Comparison of ENCODE assay signal across 9 mouse cellular contexts in the genomic region with DNA sequence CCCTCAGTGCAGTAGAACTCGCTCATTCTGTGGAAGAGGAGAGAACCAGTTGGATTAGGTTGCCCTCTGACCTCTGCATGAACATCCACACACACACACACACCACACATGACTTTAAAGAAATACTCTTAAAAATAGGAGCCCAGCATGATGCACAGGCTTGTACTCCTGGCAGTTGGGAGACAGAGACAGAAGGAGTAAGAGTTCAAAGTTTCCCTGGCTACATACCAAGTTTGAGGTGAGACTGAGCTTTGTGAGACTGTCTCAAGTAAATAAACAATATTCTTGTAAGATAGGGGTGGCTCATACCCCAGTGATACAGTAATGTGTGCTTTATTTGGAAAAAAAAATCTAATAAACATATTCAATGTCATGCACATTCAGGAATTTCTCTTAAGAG. TPM values are rescaled to one million over a fixed set of nuclear protein-coding genes. Genes with fewer than 3 reads are reported as not detected.
DNase-seq lines count a peak whose midpoint lies in the region; ATAC-seq lines count a peak whose summit lies in the region.
"Had no signal": no experiment of that assay in that cellular context is flagged by ENCODE, and none has a peak within 500 bp of the region (broad histone marks: within the 10 kb centered on the region; RNA-seq: fewer than 3 reads in every experiment).

No protein-coding gene starts in this region.

- WGBS in kidney, embryonic 14.5 days, result 86% methylated on average over 1 of the region's 1 CpGs
- 74% methylated on average over 1 of the region's 1 CpGs for WGBS in embryonic facial prominence, embryonic 12.5 days
- 80% methylated on average over 1 of the region's 1 CpGs for WGBS in hindbrain, embryonic 14.5 days
- 94% methylated on average over 1 of the region's 1 CpGs for WGBS in midbrain, embryonic 13.5 days

- no peak for ATAC-seq in kidney, embryonic 14.5 days (ENCODE audit: low FRiP score, low TSS enrichment)
- no peak for ATAC-seq in embryonic facial prominence, embryonic 12.5 days (ENCODE audit: insufficient number of reproducible peaks, insufficient read depth, low FRiP score, low TSS enrichment)
- ATAC-seq in hindbrain, embryonic 14.5 days (ENCODE audit: low FRiP score), result no peak
- no peak for ATAC-seq in midbrain, embryonic 13.5 days

- no peaks in the 10 kb centered on the region for H3K27me3 ChIP-seq in kidney, embryonic 14.5 days (ENCODE audit: control insufficient read depth, insufficient read depth, low read length)
- no peaks in the 10 kb centered on the region for H3K27me3 ChIP-seq in embryonic facial prominence, embryonic 12.5 days
- no peaks in the 10 kb centered on the region for H3K27me3 ChIP-seq in hindbrain, embryonic 14.5 days (ENCODE audit: control insufficient read depth, insufficient read depth, low read length)
- no peaks in the 10 kb centered on the region for H3K27me3 ChIP-seq in midbrain, embryonic 13.5 days

- H3K36me3 ChIP-seq in kidney, embryonic 14.5 days (ENCODE audit: control insufficient read depth, insufficient read depth, low read length), result peaks cover 10% of the 10 kb centered on the region; the same call in 1 of the 2 replicates
- peaks cover 7% of the 10 kb centered on the region; the same call in 1 of the 2 replicates for H3K36me3 ChIP-seq in embryonic facial prominence, embryonic 12.5 days
- H3K36me3 ChIP-seq in hindbrain, embryonic 14.5 days (replicated peaks; ENCODE audit: control insufficient read depth, insufficient read depth), result 0 out of 2 replicates have a peak, but pooled peaks cover 6% of the 10 kb centered on the region
- peaks cover 7% of the 10 kb centered on the region for H3K36me3 ChIP-seq in midbrain, embryonic 13.5 days

- peak overlapping the region; percentile 86 for H3K4me3 ChIP-seq in kidney, embryonic 14.5 days (ENCODE audit: low read length)
- 0 out of 2 replicates have a peak overlapping the region, but pooled peaks have one; percentile 74 for H3K4me3 ChIP-seq in embryonic facial prominence, embryonic 12.5 days
- H3K4me3 ChIP-seq in hindbrain, embryonic 14.5 days (replicated peaks; ENCODE audit: low read length), result no peak overlapping the region
- peak overlapping the region; percentile 89 for H3K4me3 ChIP-seq in midbrain, embryonic 13.5 days (replicated peaks)

- H3K4me2 ChIP-seq in kidney, embryonic 14.5 days (replicated peaks; ENCODE audit: low read depth, low read length), result peak overlapping the region; percentile 67; the same call in 1 of the 2 replicates
- H3K4me2 ChIP-seq in embryonic facial prominence, embryonic 12.5 days (replicated peaks), result peak overlapping the region; percentile 74
- H3K4me2 ChIP-seq in hindbrain, embryonic 14.5 days (replicated peaks), result peak overlapping the region; percentile 62
- peak overlapping the region; percentile 71 for H3K4me2 ChIP-seq in midbrain, embryonic 13.5 days (replicated peaks)

- peaks cover 6% of the 10 kb centered on the region; the same call in 1 of the 2 replicates for H3K4me1 ChIP-seq in kidney, embryonic 14.5 days (ENCODE audit: control insufficient read depth, insufficient read depth, low read length)
- peaks cover 9% of the 10 kb centered on the region; the same call in 1 of the 2 replicates for H3K4me1 ChIP-seq in embryonic facial prominence, embryonic 12.5 days
- H3K4me1 ChIP-seq in hindbrain, embryonic 14.5 days (replicated peaks; ENCODE audit: control insufficient read depth, insufficient read depth, low read length), result peaks cover 14% of the 10 kb centered on the region
- H3K4me1 ChIP-seq in midbrain, embryonic 13.5 days (replicated peaks), result peaks cover 17% of the 10 kb centered on the region

- no peak overlapping the region for H3K27ac ChIP-seq in kidney, embryonic 14.5 days (ENCODE audit: low read depth, low read length)
- H3K27ac ChIP-seq in embryonic facial prominence, embryonic 12.5 days, result no peak overlapping the region
- H3K27ac ChIP-seq in hindbrain, embryonic 14.5 days, result no peak overlapping the region
- H3K27ac ChIP-seq in midbrain, embryonic 13.5 days, result no peak overlapping the region

- H3K9ac ChIP-seq in kidney, embryonic 14.5 days (ENCODE audit: low read depth, low read length), result no peak overlapping the region; the same call in 1 of the 2 replicates
- no peak overlapping the region for H3K9ac ChIP-seq in embryonic facial prominence, embryonic 12.5 days
- no peak overlapping the region for H3K9ac ChIP-seq in hindbrain, embryonic 14.5 days
- H3K9ac ChIP-seq in midbrain, embryonic 13.5 days (replicated peaks), result no peak overlapping the region

- no peaks in the 10 kb centered on the region for H3K9me3 ChIP-seq in kidney, embryonic 14.5 days (ENCODE audit: control insufficient read depth, low read length)
- H3K9me3 ChIP-seq in embryonic facial prominence, embryonic 12.5 days, result no peaks in the 10 kb centered on the region
- H3K9me3 ChIP-seq in hindbrain, embryonic 14.5 days (ENCODE audit: control insufficient read depth, low read length), result no peaks in the 10 kb centered on the region
- H3K9me3 ChIP-seq in midbrain, embryonic 13.5 days, result no peaks in the 10 kb centered on the region

- DNase-seq in kidney, postnatal 4 days, result no peak
- no peak for DNase-seq in hindbrain, embryonic 14.5 days (ENCODE audit: low spot score)
- DNase-seq in embryo, embryonic 11 days, result no peak
- no peak for DNase-seq in cerebellum, adult 9-11 months
- no peak for DNase-seq in adrenal gland, postnatal 10 days
- DNase-seq: cerebellum, adult 8-10 months had no signal

RNA-seq across cellular contexts. Expression of gene Ndufb3, which starts 1.3 kb away (rescaled TPM):
- 174 and 250 TPM in 2 replicates for polyA plus RNA-seq in kidney, embryonic 14.5 days (2014; fragmentation: Nextera tagmentation; extraction: Ambion mirVana)
- 151 and 153 TPM in 2 replicates for polyA plus RNA-seq in embryonic facial prominence, embryonic 12.5 days (2016; fragmentation: Nextera tagmentation; extraction: Ambion mirVana)
- 179 and 220 TPM in 2 replicates for polyA plus RNA-seq in hindbrain, embryonic 14.5 days (2014; fragmentation: Nextera tagmentation; extraction: Ambion mirVana)
- 196 and 203 TPM in 2 replicates for polyA plus RNA-seq in midbrain, embryonic 13.5 days (2015; fragmentation: Nextera tagmentation; extraction: Ambion mirVana)
- 100 to 1,000 TPM; 236 to 243 TPM for total RNA-seq in adrenal gland, postnatal 10 days (2021)

RNA-seq across cellular contexts. Expression of gene Fam126b, which starts 1.4 kb away (rescaled TPM):
- 6.1 and 9.6 TPM in 2 replicates for polyA plus RNA-seq in kidney, embryonic 14.5 days (2014; fragmentation: Nextera tagmentation; extraction: Ambion mirVana)
- 8.1 and 9.3 TPM in 2 replicates for polyA plus RNA-seq in embryonic facial prominence, embryonic 12.5 days (2016; fragmentation: Nextera tagmentation; extraction: Ambion mirVana)
- 15.7 and 18.5 TPM in 2 replicates for polyA plus RNA-seq in hindbrain, embryonic 14.5 days (2014; fragmentation: Nextera tagmentation; extraction: Ambion mirVana)
- polyA plus RNA-seq in midbrain, embryonic 13.5 days (2015; fragmentation: Nextera tagmentation; extraction: Ambion mirVana), result 11.0 and 13.9 TPM in 2 replicates
- total RNA-seq in adrenal gland, postnatal 10 days (2021), result 10 to 100 TPM; 39.3 to 45.0 TPM
